ENCODE assay signal across 26 mouse cellular contexts in genomic region chr3:97489336-97489735, GRCm38 (mm10).
"Had no signal": no experiment of that assay in that cellular context is flagged by ENCODE, and none has a peak within 500 bp of the region (broad histone marks: within the 10 kb centered on the region; RNA-seq: fewer than 3 reads in every experiment).

No protein-coding gene starts in this region.

- H3K9ac ChIP-seq: heart, embryonic 12.5 days; hindbrain, embryonic 13.5 days; hindbrain, embryonic 15.5 days; kidney, embryonic 15.5 days; limb, embryonic 13.5 days; limb, embryonic 15.5 days; liver, embryonic 13.5 days had no signal

- H3K4me2 ChIP-seq: heart, embryonic 12.5 days; hindbrain, embryonic 13.5 days; hindbrain, embryonic 15.5 days; kidney, embryonic 15.5 days; limb, embryonic 13.5 days; limb, embryonic 15.5 days; liver, embryonic 11.5 days; liver, embryonic 13.5 days had no signal

- H3K27ac ChIP-seq: gastrocnemius, adult 2 months; heart, embryonic 10.5 days; hindbrain, embryonic 13.5 days; hindbrain, embryonic 15.5 days; hindbrain, postnatal 0 days; kidney, embryonic 15.5 days; kidney, postnatal 0 days; left cerebral cortex, adult 2 months; limb, embryonic 13.5 days; limb, embryonic 15.5 days; liver, embryonic 13.5 days had no signal

- H3K27me3 ChIP-seq: heart, embryonic 12.5 days; hindbrain, embryonic 13.5 days; hindbrain, embryonic 15.5 days; kidney, embryonic 15.5 days; limb, embryonic 15.5 days; liver, embryonic 13.5 days had no signal

- ATAC-seq: hindbrain, postnatal 0 days; intestine, embryonic 16.5 days had no signal

- DNase-seq: gastrocnemius, adult 2 months; gastrocnemius, postnatal 10 days; gastrocnemius, postnatal 25 days; heart, adult 18-20 months; heart, postnatal 14 days; heart, postnatal 36 days; kidney, adult 11 months; kidney, adult 2 months; kidney, adult 9 months; kidney, postnatal 14 days; kidney, postnatal 36 days; layer of hippocampus, adult 9-11 months; left cerebral cortex, postnatal 4 days; liver, embryonic 13.5 days had no signal

- H3K36me3 ChIP-seq: heart, embryonic 10.5 days; heart, embryonic 12.5 days; hindbrain, embryonic 13.5 days; hindbrain, embryonic 15.5 days; kidney, embryonic 15.5 days; limb, embryonic 13.5 days; limb, embryonic 15.5 days; liver, embryonic 13.5 days had no signal

- H3K9me3 ChIP-seq: heart, embryonic 10.5 days; hindbrain, embryonic 13.5 days; hindbrain, embryonic 15.5 days; kidney, embryonic 15.5 days; limb, embryonic 13.5 days; limb, embryonic 15.5 days; liver, embryonic 13.5 days had no signal

- H3K4me3 ChIP-seq: gastrocnemius, adult 2 months; heart, embryonic 10.5 days; heart, embryonic 12.5 days; hindbrain, embryonic 13.5 days; hindbrain, embryonic 15.5 days; kidney, embryonic 15.5 days; left cerebral cortex, adult 2 months; limb, embryonic 13.5 days; limb, embryonic 15.5 days; liver, embryonic 13.5 days had no signal

- H3K4me1 ChIP-seq: hindbrain, embryonic 13.5 days; kidney, embryonic 15.5 days; liver, embryonic 13.5 days had no signal
